Mouse (Mus musculus): ENCODE results near the gene 6030468B19Rik. TPM values are rescaled to one million over a fixed set of nuclear protein-coding genes. Genes with fewer than 3 reads are reported as not detected.

The 6030468B19Rik gene
- polyA plus RNA-seq, 2 experiments, result 67.1 to 104 TPM

DNA sequence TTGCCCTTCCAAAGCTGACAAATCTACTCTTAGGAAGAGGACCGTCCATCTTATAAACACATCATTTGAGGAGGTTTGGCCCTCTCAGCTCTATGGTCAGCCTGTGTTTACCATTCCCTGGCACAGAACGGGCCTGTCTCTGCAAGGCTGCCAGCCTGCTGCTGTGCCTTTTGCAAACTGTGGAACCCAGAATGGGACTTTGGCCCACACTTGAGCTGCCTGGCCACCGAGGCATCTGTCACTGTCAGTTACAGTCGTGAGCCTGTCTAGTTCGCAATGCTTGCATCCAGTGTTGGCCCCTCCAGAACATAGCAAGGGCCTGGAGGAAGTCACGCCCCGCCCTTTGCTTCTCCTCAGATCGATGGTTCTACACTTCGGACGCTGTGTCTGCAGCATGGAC, 38.2 kb upstream of the 6030468B19Rik start:
- DNase-seq (ENCODE audit: low read depth in 3 of 3, low spot score in 3 of 3), result no peak
- 84% methylated on average over 10 of the region's 10 CpGs for WGBS (ENCODE audit: insufficient replicate concordance)
- ATAC-seq (ENCODE audit: insufficient read depth), result no peak

GRCm38 (mm10) chr11:117760374-117761119, 36.9 kb upstream of the 6030468B19Rik start:
- Histone ChIP-seq H3K4me3 (ENCODE audit: insufficient read depth in 1 of 2, low read depth in 2 of 2, low read length in 2 of 2) (no peak overlapping the region), H3K36me3 (replicated peaks; ENCODE audit: control insufficient read depth, insufficient read depth, low read depth) (peaks cover 13% of the 10 kb centered on the region), H3K27me3 (ENCODE audit: control insufficient read depth, insufficient read depth, low read length) (no peaks in the 10 kb centered on the region), H3K9ac (replicated peaks) (no peak overlapping the region), H3K9me3 (ENCODE audit: control insufficient read depth, low read length) (no peaks in the 10 kb centered on the region), H3K4me1 (replicated peaks; ENCODE audit: control insufficient read depth in 2 of 2, insufficient read depth in 2 of 2, low read length in 1 of 2) (no peaks in the 10 kb centered on the region), H3K4me2 (ENCODE audit: low read depth) (no peak overlapping the region), H3K27ac (no peak overlapping the region)
- WGBS (ENCODE audit: insufficient replicate concordance), result 85% methylated on average over 26 of the region's 26 CpGs
- TF ChIP-seq CTCF (IDR thresholded peaks at IDR 0.05; ENCODE audit: low read depth), result no peak
- no peak for TF ChIP-seq EP300 (IDR thresholded peaks at IDR 0.05; ENCODE audit: low read depth)
- DNase-seq (ENCODE audit: low read depth in 3 of 3, low spot score in 3 of 3) (no peak), ATAC-seq (ENCODE audit: insufficient read depth) (no peak)

More for the DNA sequence above, 38.2 kb upstream of the 6030468B19Rik start:
- TF ChIP-seq EP300 (IDR thresholded peaks at IDR 0.05; ENCODE audit: low read depth) (no peak), CTCF (IDR thresholded peaks at IDR 0.05; ENCODE audit: low read depth) (no peak)
- Histone ChIP-seq H3K27me3 (ENCODE audit: control insufficient read depth, insufficient read depth, low read length) (no peaks in the 10 kb centered on the region), H3K9ac (replicated peaks) (no peak overlapping the region), H3K36me3 (replicated peaks; ENCODE audit: control insufficient read depth, insufficient read depth, low read depth) (peaks cover 8% of the 10 kb centered on the region), H3K4me2 (ENCODE audit: low read depth) (no peak overlapping the region), H3K27ac (no peak overlapping the region), H3K4me3 (ENCODE audit: insufficient read depth in 1 of 2, low read depth in 2 of 2, low read length in 2 of 2) (no peak overlapping the region), H3K9me3 (ENCODE audit: control insufficient read depth, low read length) (no peaks in the 10 kb centered on the region), H3K4me1 (replicated peaks; ENCODE audit: control insufficient read depth in 2 of 2, insufficient read depth in 2 of 2, low read length in 1 of 2) (no peaks in the 10 kb centered on the region)

DNA sequence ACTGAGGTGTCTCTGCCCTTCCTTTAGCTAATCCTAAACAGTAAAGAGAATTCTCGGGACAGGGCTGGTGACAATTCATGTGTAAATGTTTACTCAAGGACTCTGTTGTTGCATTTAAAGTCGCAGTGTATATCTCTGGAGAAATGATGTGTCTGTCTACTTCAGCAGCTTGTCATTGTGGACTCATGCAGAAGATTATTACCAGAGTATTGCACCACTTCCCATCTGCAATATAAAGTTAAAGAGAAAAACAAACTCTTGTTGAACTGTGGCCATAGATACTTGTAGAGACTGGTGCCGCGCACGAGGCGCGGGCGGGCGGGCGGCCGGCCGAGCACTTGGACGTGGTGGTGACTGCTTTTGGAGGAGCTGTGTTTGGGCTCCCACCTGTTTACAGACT, 35.7 kb upstream of the 6030468B19Rik start:
- Histone ChIP-seq H3K4me3 (ENCODE audit: insufficient read depth in 1 of 2, low read depth in 2 of 2, low read length in 2 of 2) (no peak overlapping the region), H3K4me2 (ENCODE audit: low read depth) (no peak overlapping the region), H3K9me3 (ENCODE audit: control insufficient read depth, low read length) (no peaks in the 10 kb centered on the region), H3K27me3 (ENCODE audit: control insufficient read depth, insufficient read depth, low read length) (no peaks in the 10 kb centered on the region), H3K9ac (replicated peaks) (no peak overlapping the region), H3K27ac (no peak overlapping the region), H3K4me1 (replicated peaks; ENCODE audit: control insufficient read depth in 2 of 2, insufficient read depth in 2 of 2, low read length in 1 of 2) (no peaks in the 10 kb centered on the region), H3K36me3 (replicated peaks; ENCODE audit: control insufficient read depth, insufficient read depth, low read depth) (peaks cover 24% of the 10 kb centered on the region)
- TF ChIP-seq CTCF (IDR thresholded peaks at IDR 0.05; ENCODE audit: low read depth), result no peak
- TF ChIP-seq EP300 (IDR thresholded peaks at IDR 0.05; ENCODE audit: low read depth), result no peak
- ATAC-seq (ENCODE audit: insufficient read depth) (no peak), DNase-seq (ENCODE audit: low read depth in 3 of 3, low spot score in 3 of 3) (no peak)
- 90% methylated on average over 13 of the region's 13 CpGs for WGBS (ENCODE audit: insufficient replicate concordance)

- peaks cover 28% of the 10 kb centered on the region for H3K36me3 ChIP-seq (replicated peaks; ENCODE audit: control insufficient read depth, insufficient read depth, low read depth)
- H3K27ac ChIP-seq, result no peak overlapping the region
- no peak overlapping the region for H3K4me3 ChIP-seq (ENCODE audit: insufficient read depth in 1 of 2, low read depth in 2 of 2, low read length in 2 of 2)
- H3K9ac ChIP-seq (replicated peaks), result no peak overlapping the region
- H3K4me2 ChIP-seq (ENCODE audit: low read depth), result no peak overlapping the region
- 76% methylated on average over 12 of the region's 12 CpGs for WGBS (ENCODE audit: insufficient replicate concordance)
- no peaks in the 10 kb centered on the region for H3K9me3 ChIP-seq (ENCODE audit: control insufficient read depth, low read length)
- DNase-seq (ENCODE audit: low read depth in 3 of 3, low spot score in 3 of 3) (no peak), ATAC-seq (ENCODE audit: insufficient read depth) (no peak)
- TF ChIP-seq CTCF (IDR thresholded peaks at IDR 0.05; ENCODE audit: low read depth) (no peak), EP300 (IDR thresholded peaks at IDR 0.05; ENCODE audit: low read depth) (no peak)
- no peaks in the 10 kb centered on the region for H3K4me1 ChIP-seq (replicated peaks; ENCODE audit: control insufficient read depth in 2 of 2, insufficient read depth in 2 of 2, low read length in 1 of 2)
- H3K27me3 ChIP-seq (ENCODE audit: control insufficient read depth, insufficient read depth, low read length), result no peaks in the 10 kb centered on the region
Observed at GRCm38 (mm10) chr11:117762246-117762645, 35.2 kb upstream of the 6030468B19Rik start.

DNA sequence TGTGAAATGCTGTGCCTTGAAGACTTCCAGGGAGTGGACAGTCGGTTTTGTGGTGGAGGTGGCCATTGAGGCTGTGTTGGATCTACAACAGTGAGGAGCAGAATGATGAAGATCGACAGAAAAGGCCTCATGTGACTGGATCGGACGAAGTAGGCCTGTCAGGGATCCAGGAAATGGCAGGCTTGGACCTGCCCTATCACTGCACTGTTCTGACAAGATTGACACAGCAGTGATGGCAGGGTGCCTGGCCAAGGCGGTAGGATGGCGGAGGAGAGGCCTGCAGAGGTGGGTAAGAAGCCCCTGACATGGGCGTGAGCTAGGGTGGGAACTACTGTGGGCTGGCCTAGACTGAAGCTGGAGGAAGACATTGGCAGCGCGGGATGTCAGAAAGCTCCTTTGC, 33.1 kb upstream of the 6030468B19Rik start:
- peaks cover 39% of the 10 kb centered on the region for H3K36me3 ChIP-seq (replicated peaks; ENCODE audit: control insufficient read depth, insufficient read depth, low read depth)
- no peak overlapping the region for H3K4me3 ChIP-seq (ENCODE audit: insufficient read depth in 1 of 2, low read depth in 2 of 2, low read length in 2 of 2)
- H3K4me2 ChIP-seq (ENCODE audit: low read depth), result no peak overlapping the region
- WGBS (ENCODE audit: insufficient replicate concordance), result 82% methylated on average over 9 of the region's 9 CpGs
- H3K27ac ChIP-seq, result no peak overlapping the region
- TF ChIP-seq CTCF (IDR thresholded peaks at IDR 0.05; ENCODE audit: low read depth) (no peak), EP300 (IDR thresholded peaks at IDR 0.05; ENCODE audit: low read depth) (no peak)
- ATAC-seq (ENCODE audit: insufficient read depth) (no peak), DNase-seq (ENCODE audit: low read depth in 3 of 3, low spot score in 3 of 3) (no peak)
- H3K9ac ChIP-seq (replicated peaks), result no peak overlapping the region
- H3K4me1 ChIP-seq (replicated peaks; ENCODE audit: control insufficient read depth in 2 of 2, insufficient read depth in 2 of 2, low read length in 1 of 2), result no peaks in the 10 kb centered on the region
- no peaks in the 10 kb centered on the region for H3K27me3 ChIP-seq (ENCODE audit: control insufficient read depth, insufficient read depth, low read length)
- no peaks in the 10 kb centered on the region for H3K9me3 ChIP-seq (ENCODE audit: control insufficient read depth, low read length)

All from liver, embryonic 14.5 days (tissue).